Mouse (Mus musculus): Measurements from ENCODE around the gene Asb5. TPM values are rescaled to one million over a fixed set of nuclear protein-coding genes. Genes with fewer than 3 reads are reported as not detected.

Gene Asb5
- total RNA-seq, 1 experiment from 2014 or later: 1.2 TPM

DNA sequence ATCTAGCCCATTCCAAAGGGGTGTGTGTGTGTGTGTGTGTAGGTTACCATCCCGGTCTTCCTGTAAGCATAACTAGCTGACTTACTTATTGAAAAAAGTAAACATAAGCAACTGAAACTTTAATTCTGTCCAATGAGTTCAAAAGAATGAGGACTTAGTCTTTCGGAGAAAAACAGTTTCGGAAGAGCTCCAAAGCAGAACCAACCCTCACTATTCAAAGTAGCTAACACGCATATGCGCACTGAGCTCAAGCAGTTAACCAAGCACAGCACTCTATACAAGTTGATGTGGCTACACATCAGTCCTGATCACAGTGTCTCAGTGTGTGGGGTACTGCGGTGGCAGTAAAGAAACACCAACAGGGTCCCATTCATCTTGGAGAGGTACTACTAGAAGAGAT, 2.7 kb upstream of the Asb5 start:
- no peak for ATAC-seq (ENCODE audit: extremely low read depth, insufficient number of reproducible peaks, low FRiP score, poor library complexity, severe bottlenecking)

DNA sequence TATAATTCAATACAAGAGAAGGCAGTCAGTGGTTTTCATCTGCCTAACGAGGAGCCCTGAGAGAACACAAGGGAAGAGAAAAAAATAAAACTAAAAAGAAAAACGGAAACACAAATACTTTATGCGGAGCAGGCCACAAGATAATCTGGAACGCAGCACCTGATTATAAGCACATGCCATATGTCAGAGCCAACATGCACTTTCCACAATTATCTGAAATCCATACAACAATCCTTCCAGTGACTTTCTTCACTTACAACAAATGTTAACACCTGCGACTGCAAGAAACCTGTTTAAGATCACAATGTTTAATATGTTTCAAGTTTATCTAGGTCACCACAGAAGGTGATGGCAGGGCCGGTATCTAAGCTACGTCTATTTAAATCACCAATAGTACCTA, 809 bp upstream of the Asb5 start:
- no peak for ATAC-seq (ENCODE audit: extremely low read depth, insufficient number of reproducible peaks, low FRiP score, poor library complexity, severe bottlenecking)

DNA sequence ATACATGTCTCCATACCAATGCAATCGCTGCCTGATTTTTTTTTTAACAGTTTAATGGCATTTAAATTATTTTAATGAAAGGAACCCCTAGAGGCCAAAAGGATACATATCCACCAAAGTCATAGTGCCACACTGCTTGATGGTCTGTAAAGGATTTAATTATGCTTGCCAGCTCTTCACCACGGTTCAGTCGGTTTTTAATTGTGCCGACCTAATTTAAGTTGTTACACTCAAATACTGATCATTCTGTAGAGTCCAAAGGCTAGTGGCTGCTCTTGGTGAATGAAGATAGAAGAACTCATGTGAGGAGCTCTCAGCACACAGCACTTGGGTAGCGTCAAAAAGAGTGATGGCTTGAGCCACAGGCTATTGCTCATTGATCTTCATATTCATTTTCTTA, 5.8 kb downstream of the Asb5 start:
- ATAC-seq (ENCODE audit: extremely low read depth, insufficient number of reproducible peaks, low FRiP score, poor library complexity, severe bottlenecking): no peak

DNA sequence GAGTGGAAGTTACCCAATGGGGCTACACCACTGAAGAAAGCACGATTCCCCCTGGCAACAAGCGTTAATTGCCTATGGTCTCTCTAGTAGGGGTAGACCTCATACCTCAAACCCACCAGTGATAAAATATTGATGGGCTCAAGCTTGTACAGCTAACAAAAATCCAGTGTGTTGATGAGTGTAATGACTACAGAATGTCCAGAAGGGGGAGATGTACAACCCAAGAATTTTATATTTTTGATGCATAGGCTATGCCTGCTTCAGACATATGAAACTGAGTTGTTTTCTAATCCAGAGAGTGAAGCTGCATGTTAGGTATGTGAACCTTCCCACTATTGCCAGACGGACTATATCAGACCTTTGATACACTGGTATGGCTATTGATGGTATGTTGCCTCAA, 7.9 kb downstream of the Asb5 start:
- ATAC-seq (ENCODE audit: extremely low read depth, insufficient number of reproducible peaks, low FRiP score, poor library complexity, severe bottlenecking): 0 out of 2 replicates have a peak, but pooled peaks have one; percentile 61

DNA sequence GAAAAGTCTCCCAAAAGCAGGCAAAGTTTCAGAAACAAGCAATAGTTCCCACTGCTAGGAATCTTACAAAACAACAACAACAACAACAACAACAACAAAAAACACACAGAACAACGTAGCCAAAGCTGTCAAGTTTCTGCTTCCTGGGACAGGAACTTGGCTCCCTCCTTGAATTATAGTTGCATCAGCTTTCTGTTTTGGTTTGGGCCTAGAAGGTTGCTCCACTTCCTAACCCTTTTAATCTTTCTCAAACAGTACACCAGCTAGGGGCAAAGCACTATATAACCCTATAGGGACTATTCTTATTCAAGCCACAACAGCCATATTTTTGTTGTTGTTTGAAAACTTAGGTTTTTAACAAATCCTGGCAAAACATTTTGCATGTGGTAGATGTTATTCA, 12.0 kb downstream of the Asb5 start:
- no peak for ATAC-seq (ENCODE audit: extremely low read depth, insufficient number of reproducible peaks, low FRiP score, poor library complexity, severe bottlenecking)

DNA sequence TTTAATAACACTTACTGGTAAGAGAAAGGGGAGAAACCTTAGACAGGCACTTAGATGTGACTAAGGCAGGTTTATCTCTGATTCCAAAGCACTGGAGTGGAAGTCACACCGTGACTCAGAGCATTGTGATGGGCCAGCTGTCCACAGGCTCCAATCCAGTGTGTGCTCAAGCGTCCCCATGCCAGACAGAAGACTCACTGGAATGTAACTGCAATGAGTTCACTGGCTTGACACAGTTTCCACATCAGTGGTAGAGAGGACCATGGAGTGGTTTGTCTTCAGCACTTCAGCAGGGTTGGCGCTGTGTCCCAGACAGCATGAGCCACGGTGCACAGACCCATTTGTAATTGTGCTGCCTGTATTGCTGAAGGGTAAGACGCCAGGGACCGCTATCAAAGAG, 19.0 kb downstream of the Asb5 start:
- no peak for ATAC-seq (ENCODE audit: extremely low read depth, insufficient number of reproducible peaks, low FRiP score, poor library complexity, severe bottlenecking)

DNA sequence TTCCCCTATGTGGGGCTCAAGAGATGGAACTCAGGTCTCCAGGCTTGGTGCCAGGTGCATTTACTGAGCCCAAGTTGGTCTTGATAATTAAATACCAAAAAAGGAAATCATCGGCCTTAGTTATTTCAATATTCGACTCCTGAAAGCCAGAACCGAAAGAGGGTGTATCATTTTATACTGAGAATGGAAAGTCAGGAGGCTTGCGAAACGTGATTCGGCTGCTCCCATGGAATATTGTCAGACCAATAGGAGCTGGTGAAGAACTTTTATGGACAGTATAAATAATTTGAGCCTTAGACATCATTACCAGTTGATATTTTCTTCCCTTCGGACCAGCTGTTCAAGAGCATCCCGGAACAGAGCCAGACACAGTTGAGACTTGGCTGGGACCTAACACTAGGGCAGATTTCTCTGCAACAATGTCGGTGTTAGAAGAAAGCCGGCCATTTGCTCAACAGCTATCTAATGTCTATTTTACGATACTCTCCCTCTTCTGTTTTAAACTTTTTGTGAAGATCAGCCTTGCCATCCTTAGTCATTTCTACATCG, 20.7 kb downstream of the Asb5 start:
- ATAC-seq (ENCODE audit: extremely low read depth, insufficient number of reproducible peaks, low FRiP score, poor library complexity, severe bottlenecking): no peak

DNA sequence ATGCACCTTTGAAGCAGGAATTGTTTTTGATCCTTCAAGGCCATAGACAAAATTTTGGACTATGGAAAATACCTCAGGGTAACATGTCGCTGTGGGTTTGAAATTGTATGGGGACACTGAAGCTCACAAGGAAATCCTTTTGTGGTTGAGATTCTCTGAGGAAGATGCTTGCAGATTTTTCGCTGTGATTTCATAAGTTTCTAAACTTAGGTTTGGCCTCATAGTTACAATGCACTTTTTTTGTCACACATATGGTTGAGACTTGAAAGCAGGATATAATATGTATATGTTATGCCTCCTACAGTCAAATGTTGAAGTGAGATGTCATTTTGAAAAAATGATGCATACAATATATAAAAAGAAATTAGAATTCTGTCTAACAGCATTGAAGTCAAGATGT, 25.5 kb downstream of the Asb5 start:
- no peak for ATAC-seq (ENCODE audit: extremely low read depth, insufficient number of reproducible peaks, low FRiP score, poor library complexity, severe bottlenecking)

DNA sequence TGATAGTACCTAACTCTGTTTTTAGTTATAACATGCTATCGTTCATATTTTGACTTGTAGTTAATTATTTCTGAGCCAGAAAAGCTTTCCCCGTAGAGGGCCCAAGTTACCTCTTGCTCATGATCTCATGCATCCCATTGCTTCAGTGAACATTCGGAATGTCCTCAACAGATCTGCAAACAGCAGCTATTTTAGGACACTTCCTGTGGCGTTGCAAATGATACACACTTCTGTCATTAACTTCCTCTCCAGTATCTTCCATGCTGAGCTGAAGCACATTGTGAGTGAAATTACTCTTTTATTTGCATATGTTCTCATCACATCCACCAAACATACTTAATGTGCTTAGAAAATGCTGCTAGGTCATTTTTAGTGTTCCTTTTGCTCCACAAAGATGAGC, 32.8 kb downstream of the Asb5 start:
- no peak for ATAC-seq (ENCODE audit: extremely low read depth, insufficient number of reproducible peaks, low FRiP score, poor library complexity, severe bottlenecking)

DNA sequence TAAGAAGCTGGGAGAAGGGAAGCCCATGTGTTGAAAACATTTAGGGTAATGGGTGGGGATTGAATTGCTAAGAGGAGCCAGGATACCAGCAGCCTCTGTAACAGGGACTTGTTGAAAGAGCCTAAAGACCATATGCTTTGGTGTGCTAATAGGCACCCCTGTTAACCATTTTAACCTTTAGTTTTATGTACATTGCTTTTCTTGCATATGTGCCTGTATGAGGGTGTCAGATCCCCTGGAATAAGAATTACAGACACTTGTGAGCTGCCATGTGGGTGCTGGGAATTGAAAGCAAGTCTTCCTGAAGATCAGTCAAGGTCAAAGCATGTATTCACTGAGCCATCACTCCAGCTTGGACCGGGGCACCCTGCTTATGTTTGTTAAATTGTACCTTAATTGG, 35.8 kb downstream of the Asb5 start:
- no peak for ATAC-seq (ENCODE audit: extremely low read depth, insufficient number of reproducible peaks, low FRiP score, poor library complexity, severe bottlenecking)

DNA sequence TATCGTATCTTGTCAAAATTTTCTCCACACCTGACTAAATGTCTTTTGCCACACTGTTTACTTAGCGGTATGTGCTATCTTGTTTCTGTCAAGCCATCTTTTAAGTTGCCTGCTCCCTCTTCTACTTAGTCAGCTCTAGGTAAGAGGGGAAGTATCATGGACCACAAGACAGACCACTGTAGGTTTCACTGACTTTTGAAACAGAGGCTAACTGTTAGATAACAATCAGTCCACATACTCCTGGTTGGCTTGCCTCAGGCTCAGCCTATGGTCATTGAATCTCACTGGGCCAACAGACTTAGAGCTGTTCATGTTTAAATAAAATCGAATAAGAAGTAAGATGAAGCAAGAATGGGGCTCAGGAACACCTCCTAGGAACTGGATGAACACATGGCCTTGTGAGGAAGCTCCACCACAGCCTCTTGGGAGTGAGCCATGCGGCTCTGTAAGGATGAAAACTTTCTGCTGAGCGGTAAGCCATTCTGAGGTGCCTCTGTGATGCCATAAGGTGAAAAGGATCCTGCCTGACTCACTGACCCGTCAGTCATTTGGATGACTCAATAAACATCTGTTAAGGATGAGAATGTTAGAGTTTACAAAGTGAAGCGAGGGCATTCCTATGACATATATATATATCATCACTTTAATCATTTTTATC, 36.4 kb downstream of the Asb5 start:
- ATAC-seq (ENCODE audit: extremely low read depth, insufficient number of reproducible peaks, low FRiP score, poor library complexity, severe bottlenecking): no peak

DNA sequence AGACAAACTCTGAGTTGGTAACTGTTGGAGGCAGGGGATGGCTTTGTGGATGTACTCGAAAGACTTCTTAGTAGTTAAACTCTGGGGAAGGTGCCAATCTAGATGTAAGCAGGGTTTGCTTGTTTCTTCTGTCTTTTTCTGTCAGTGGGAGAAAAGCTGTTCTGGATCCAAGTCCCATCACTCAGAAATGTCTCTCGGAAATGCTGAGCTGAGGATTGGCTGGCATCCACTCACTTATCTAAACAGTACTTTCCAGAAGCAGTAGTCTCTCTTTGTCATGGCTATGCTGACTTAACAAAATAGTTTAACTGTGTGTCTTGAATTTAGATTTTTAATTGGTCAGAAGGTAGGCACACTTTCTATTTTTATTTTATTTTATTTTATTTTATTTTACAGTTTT, 37.8 kb downstream of the Asb5 start:
- ATAC-seq (ENCODE audit: extremely low read depth, insufficient number of reproducible peaks, low FRiP score, poor library complexity, severe bottlenecking): no peak

DNA sequence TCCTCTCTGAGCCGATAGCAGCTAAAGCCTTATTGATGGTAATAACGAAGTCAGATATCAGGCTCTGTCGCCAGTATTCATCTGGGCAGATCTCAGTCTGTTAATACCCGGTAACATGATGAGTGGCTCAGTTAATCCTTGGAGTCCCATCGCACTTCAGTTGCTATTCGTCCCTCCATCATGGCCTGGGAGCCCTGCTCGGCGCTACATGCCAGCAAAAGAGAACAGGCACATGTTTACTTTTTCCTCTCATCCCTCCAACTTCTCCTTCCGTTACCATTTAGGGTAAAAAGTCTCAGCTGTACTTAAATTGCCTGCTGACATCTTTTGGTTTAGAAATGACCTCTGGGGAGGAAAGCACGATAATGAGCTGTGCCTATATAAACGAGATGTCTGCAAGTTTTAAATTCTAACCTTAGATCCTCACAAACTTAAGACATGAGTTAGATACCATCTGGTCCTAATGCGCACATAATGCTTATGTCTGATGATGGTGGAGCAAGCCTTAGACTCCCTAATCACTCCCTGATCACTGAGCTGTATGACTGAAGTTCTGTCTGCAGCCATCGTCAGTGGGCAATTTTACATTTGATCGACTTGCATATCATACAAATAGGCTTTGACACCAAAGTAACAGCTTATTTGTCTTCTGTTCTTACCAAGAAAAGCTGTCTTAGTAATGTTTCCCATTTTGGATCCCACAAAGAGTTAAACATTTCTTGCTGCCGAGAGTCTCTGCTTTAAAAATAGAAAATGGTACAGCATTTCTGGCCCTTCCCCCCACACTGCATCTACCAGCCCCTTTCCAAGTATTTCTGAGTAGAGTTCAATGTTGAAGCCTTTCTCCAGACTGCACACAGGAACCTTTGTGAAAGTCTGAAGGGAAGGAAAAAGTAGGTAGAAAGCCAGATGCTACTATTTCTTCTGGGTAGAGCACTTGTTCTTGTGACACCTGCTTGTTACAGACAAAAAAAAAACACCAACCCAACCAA, 41.5 kb downstream of the Asb5 start:
- ATAC-seq (ENCODE audit: extremely low read depth, insufficient number of reproducible peaks, low FRiP score, poor library complexity, severe bottlenecking): no peak

DNA sequence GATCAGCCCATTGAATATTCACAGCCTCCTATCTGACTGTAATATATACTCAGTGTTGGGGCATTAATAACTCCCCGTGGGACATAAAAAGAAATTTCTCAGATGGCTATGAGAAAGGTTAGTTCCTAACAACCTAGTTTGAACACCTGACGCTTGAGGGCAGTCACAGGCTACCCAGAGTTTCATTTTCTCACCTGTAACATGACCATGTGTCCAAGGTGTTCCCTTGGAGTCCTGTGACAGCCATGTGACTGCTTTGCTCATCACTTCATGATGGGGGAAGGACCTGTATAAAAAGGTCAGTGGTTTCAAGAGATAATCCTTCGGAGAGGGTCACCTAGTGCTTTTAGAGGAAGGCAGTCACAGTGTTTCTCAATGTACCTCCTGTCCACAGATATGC, 52.1 kb downstream of the Asb5 start:
- ATAC-seq (ENCODE audit: extremely low read depth, insufficient number of reproducible peaks, low FRiP score, poor library complexity, severe bottlenecking): no peak

DNA sequence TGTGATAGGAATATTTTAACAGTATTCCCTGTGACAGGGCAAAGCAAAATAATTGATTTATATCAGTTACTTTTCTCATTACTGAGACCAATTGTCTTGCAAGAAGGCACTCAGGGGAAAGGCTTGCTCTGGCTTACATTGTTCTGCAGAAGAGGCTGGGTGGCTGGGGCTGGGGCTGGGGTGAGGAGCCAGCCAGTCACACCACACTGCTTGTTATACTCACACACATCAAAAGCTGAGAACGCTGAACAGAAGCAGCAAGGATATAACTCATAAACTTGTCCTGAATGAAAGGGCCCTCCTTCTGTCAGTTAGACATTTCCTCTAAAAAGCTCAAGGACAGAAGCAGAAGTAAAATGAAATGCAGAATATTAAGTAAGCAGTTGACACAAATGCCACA, 53.5 kb downstream of the Asb5 start:
- ATAC-seq (ENCODE audit: extremely low read depth, insufficient number of reproducible peaks, low FRiP score, poor library complexity, severe bottlenecking): no peak

DNA sequence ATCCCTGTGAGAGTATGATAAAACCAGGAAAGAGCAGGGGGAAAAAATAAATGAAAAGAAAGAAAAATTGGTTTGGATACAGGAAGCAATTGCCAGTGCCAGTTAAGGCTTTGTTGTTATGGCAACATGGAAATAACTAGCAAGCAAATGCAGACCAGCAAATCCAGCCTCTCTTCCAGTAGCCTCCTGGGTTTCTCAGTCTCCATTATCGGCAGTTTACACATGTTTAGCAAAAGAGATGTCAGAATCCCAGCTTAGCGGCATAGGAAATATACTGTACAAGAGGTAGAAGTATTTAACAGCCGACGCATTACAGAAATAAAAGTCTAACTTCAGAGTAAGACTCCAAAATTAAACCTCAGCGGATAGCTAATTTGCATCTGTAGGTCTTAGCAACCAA, 65.3 kb downstream of the Asb5 start:
- ATAC-seq (ENCODE audit: extremely low read depth, insufficient number of reproducible peaks, low FRiP score, poor library complexity, severe bottlenecking): no peak

DNA sequence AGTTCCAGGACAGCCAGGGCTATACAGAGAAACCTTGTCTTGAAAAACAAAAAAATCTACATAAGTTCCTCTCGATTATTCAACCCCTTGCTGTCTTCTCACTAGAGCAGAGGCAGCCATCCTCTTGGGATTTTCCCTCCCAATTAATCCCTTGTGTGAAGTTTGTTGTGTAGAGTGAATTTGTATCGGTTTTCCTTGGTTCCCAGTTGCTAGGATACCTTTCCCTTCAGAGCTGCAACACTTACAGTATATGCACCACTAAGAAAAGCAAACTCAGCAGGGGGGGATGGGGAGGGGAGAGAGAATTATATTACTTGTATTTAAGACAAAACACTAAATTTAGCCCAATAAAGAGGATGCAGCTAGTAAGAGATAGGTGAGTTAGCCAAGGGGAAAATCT, 66.7 kb downstream of the Asb5 start:
- no peak for ATAC-seq (ENCODE audit: extremely low read depth, insufficient number of reproducible peaks, low FRiP score, poor library complexity, severe bottlenecking)

DNA sequence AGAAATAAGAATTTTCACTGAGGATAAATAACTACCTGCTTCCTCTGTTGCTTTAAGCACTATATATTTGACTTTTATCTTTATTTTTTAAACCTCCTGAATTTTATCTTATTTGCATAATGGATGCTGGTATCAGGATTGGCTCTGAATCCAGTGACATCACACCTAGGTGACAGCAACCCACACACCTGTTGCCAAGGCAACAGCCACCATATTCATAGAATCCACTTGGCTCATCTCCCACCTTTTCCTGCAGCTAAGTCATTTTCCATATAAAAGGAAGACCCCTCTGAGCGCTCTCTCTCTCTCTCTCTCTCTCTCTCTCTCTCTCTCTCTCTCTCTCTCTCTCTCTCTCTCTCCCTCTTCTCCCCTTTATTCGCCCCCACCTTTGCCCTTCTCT, 67.6 kb downstream of the Asb5 start:
- ATAC-seq (ENCODE audit: extremely low read depth, insufficient number of reproducible peaks, low FRiP score, poor library complexity, severe bottlenecking): no peak

DNA sequence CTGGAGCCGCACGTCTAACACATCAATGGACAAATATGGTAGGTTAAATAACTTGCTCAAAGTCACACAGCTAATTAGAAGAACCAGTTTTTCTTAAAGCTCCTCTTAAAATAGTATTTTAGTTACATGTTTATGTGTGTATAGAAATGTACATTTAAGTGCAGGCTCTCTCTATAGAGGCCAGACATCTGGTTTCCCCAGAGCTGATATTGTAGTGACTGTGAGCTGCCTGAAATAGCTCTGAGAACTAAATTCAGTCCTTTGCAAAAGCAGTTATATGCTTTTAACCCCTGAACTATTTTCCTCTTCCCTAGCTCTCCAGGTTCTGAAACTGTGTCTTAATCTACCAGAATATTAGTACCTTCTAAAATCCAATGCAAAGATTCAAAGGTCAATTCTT, 68.0 kb downstream of the Asb5 start:
- no peak for ATAC-seq (ENCODE audit: extremely low read depth, insufficient number of reproducible peaks, low FRiP score, poor library complexity, severe bottlenecking)

DNA sequence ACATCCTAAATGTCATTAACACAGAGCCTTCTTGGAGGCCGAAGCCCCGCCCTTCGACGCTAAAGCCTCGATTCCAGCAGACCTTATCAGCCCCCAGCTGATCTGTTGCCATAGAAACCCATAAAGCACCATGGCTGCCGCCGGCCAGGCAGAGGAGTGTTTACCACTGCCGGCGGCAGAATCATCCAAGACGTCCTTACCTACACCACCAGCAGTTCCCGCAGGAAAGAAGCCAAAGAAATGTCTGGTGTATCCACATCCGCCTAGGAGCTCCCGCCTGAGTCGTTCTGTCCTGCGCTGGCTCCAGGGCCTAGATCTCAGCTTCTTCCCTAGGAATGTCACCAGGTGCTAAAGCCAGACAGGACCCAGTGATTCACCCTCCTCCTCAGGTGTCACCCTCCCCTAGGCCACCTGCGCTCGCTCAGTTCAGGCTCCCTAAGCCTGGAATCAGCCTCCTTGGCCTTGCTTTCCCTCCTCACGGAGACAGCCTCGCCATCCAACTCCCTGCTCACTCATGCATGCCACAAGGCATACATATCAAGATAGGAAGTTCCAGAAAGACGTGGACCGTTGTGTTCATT, 71.4 kb downstream of the Asb5 start, which contains the start of gene Spata4:
Gene Spata4, plus strand, starts transcription at position 111 of the 581 bp plus-strand sequence.
- no peak for ATAC-seq (ENCODE audit: extremely low read depth, insufficient number of reproducible peaks, low FRiP score, poor library complexity, severe bottlenecking)

All from neutrophil, adult 5-6 weeks (primary cell).